Mouse (Mus musculus) lung, embryonic 15.5 days (tissue): ENCODE data around the gene Ripk1. TPM values are rescaled to one million over a fixed set of nuclear protein-coding genes. Genes with fewer than 3 reads are reported as not detected.

Source experiments
- ATAC-seq: fragments of 200-750 bp; cut with Nextera tagmentation; 2 replicates; pipeline ENCODE4 v1.8.0; 2017; ENCODE audit warnings: moderate number of reproducible peaks, borderline replicate concordance; ENCODE audit not compliant: low FRiP score, low TSS enrichment; ENCODE audit errors: extremely low read depth
- H3K27ac ChIP-seq: fragments of 300-500 bp; sonication (generic); 2 replicates; pipeline ENCODE4 v1.5.1; 2015; ENCODE audit warnings: moderate library complexity, mild to moderate bottlenecking, inconsistent platforms
- H3K27me3 ChIP-seq: fragments of 300-500 bp; sonication (generic); 2 replicates; pipeline ENCODE4 v1.6.1; 2015; ENCODE audit warnings: inconsistent platforms
- H3K36me3 ChIP-seq: fragments of 300-500 bp; sonication (generic); 2 replicates; pipeline ENCODE4 v1.6.1; 2015; ENCODE audit warnings: inconsistent platforms
- H3K4me1 ChIP-seq: fragments of 300-500 bp; sonication (generic); 2 replicates; pipeline ENCODE4 v1.6.1; 2015; ENCODE audit warnings: inconsistent platforms
- H3K4me2 ChIP-seq: fragments of 300-500 bp; sonication (generic); 2 replicates; pipeline ENCODE4 v1.6.1; 2015; ENCODE audit warnings: inconsistent platforms, mild to moderate bottlenecking, moderate library complexity
- H3K4me3 ChIP-seq: fragments of 300-500 bp; sonication (generic); 2 replicates; pipeline ENCODE4 v1.5.1; 2015; ENCODE audit warnings: mild to moderate bottlenecking, inconsistent platforms
- H3K9ac ChIP-seq: fragments of 300-500 bp; sonication (generic); 2 replicates; pipeline ENCODE4 v1.6.1; 2015; ENCODE audit warnings: inconsistent platforms
- H3K9me3 ChIP-seq: fragments of 300-500 bp; sonication (generic); 2 replicates; pipeline ENCODE4 v1.6.1; 2016; ENCODE audit warnings: inconsistent platforms
- WGBS: fragments of 180-500 bp; shearing (Covaris S2); methylation state at CpG from one replicate; pipeline ENCODE4 v1.1.7; 2015; 5-methylcytosine and 5-hydroxymethylcytosine counted together
- polyA plus RNA-seq: library from polyadenylated mRNA; unstranded; fragments of >200 nt; fragmentation: Nextera tagmentation; extraction: Ambion mirVana; gene quantifications from 2 replicates; pipeline ENCODE4 v1.2.1, GENCODE M21; 2015

Gene Ripk1
- polyA plus RNA-seq: 22.2 and 22.3 TPM in 2 replicates

GRCm38 (mm10) chr13:34002058-34003006 is at the start of gene Ripk1, which contains the start of gene Serpinb6a:
TSS of gene Ripk1 (plus strand) at chr13:34002363.
TSS of gene Serpinb6a (minus strand) at chr13:34002794.
- under 1% methylated on average over 87 of the region's 92 CpGs for WGBS
- Histone ChIP-seq H3K9ac (peak within 1 kb of the TSS; percentile 93), H3K4me3 (peak within 1 kb of the TSS; percentile 100), H3K36me3 (no peaks in the 10 kb centered on the region), H3K4me2 (peak within 1 kb of the TSS; percentile 62), H3K27me3 (no peaks in the 10 kb centered on the region), H3K27ac (peak within 1 kb of the TSS; percentile 93), H3K9me3 (no peaks in the 10 kb centered on the region), H3K4me1 (peaks cover 6% of the 10 kb centered on the region)
- peak; percentile 99 for ATAC-seq

- H3K4me1 ChIP-seq: no peaks in the 10 kb centered on the region
- no peak overlapping the region for H3K4me3 ChIP-seq
- H3K9me3 ChIP-seq: no peaks in the 10 kb centered on the region
- no peaks in the 10 kb centered on the region for H3K36me3 ChIP-seq
- H3K9ac ChIP-seq: no peak overlapping the region
- no peak for ATAC-seq
- no peak overlapping the region for H3K27ac ChIP-seq
- no peak overlapping the region for H3K4me2 ChIP-seq
- whole genome bisulfite sequencing: 73% methylated on average over 2 of the region's 2 CpGs
- H3K27me3 ChIP-seq: no peaks in the 10 kb centered on the region
Observed at GRCm38 (mm10) chr13:33952947-33953346, 49.2 kb upstream of the Ripk1 start.

GRCm38 (mm10) chr13:33956571-33957421 is 45.4 kb upstream of the Ripk1 start:
- H3K9me3 ChIP-seq: no peaks in the 10 kb centered on the region
- H3K27ac ChIP-seq: no peak overlapping the region
- 34% methylated on average over 6 of the region's 6 CpGs for WGBS
- H3K4me1 ChIP-seq: no peaks in the 10 kb centered on the region
- H3K4me2 ChIP-seq: no peak overlapping the region
- no peak overlapping the region for H3K9ac ChIP-seq
- ATAC-seq: no peak
- no peaks in the 10 kb centered on the region for H3K27me3 ChIP-seq
- H3K36me3 ChIP-seq: no peaks in the 10 kb centered on the region
- no peak overlapping the region for H3K4me3 ChIP-seq

- no peak overlapping the region for H3K4me2 ChIP-seq
- no peaks in the 10 kb centered on the region for H3K4me1 ChIP-seq
- no peak for ATAC-seq
- H3K27ac ChIP-seq: no peak overlapping the region
- H3K27me3 ChIP-seq: no peaks in the 10 kb centered on the region
- H3K36me3 ChIP-seq: no peaks in the 10 kb centered on the region
- 77% methylated on average over 2 of the region's 2 CpGs for WGBS
- H3K9me3 ChIP-seq: no peaks in the 10 kb centered on the region
- H3K4me3 ChIP-seq: no peak overlapping the region
- H3K9ac ChIP-seq: no peak overlapping the region
Observed at GRCm38 (mm10) chr13:33959771-33960170, 42.4 kb upstream of the Ripk1 start.

GRCm38 (mm10) chr13:33964206-33965046 is 37.7 kb upstream of the Ripk1 start, which contains the start of gene Nqo2:
TSS of gene Nqo2 (plus strand) at chr13:33964687.
- no peaks in the 10 kb centered on the region for H3K36me3 ChIP-seq
- WGBS: under 1% methylated on average over 22 of the region's 22 CpGs

GRCm38 (mm10) chr13:33965056-33966024 is 36.8 kb upstream of the Ripk1 start:
- Histone ChIP-seq H3K27ac (peak overlapping the region; percentile 96), H3K9me3 (no peaks in the 10 kb centered on the region), H3K4me2 (peak overlapping the region; percentile 66), H3K9ac (peak overlapping the region; percentile 55), H3K36me3 (no peaks in the 10 kb centered on the region), H3K4me1 (peaks cover 10% of the 10 kb centered on the region), H3K27me3 (no peaks in the 10 kb centered on the region), H3K4me3 (peak overlapping the region; percentile 57)
- 6% methylated on average over 14 of the region's 14 CpGs for WGBS
- ATAC-seq: peak; percentile 88; the same call in 1 of the 2 replicates

More at GRCm38 (mm10) chr13:33964206-33965046, 37.7 kb upstream of the Ripk1 start, which contains the start of gene Nqo2:
- Histone ChIP-seq H3K9ac (peak within 1 kb of the TSS; percentile 55), H3K4me2 (peak within 1 kb of the TSS; percentile 66), H3K27me3 (no peaks in the 10 kb centered on the region), H3K4me3 (peak within 1 kb of the TSS; percentile 57), H3K4me1 (peaks cover 10% of the 10 kb centered on the region), H3K9me3 (no peaks in the 10 kb centered on the region), H3K27ac (peak within 1 kb of the TSS; percentile 96)
- peak; percentile 91 for ATAC-seq

- Histone ChIP-seq H3K4me3 (peak overlapping the region; percentile 57; the same call in 1 of the 2 replicates), H3K27ac (no peak overlapping the region)
Observed at GRCm38 (mm10) chr13:33966025-33966412, 36.1 kb upstream of the Ripk1 start.

GRCm38 (mm10) chr13:33966574-33966973 is 35.6 kb upstream of the Ripk1 start:
- Histone ChIP-seq H3K4me3 (no peak overlapping the region), H3K27ac (no peak overlapping the region), H3K4me2 (no peak overlapping the region), H3K9me3 (no peaks in the 10 kb centered on the region), H3K36me3 (no peaks in the 10 kb centered on the region), H3K4me1 (peaks cover 10% of the 10 kb centered on the region), H3K27me3 (no peaks in the 10 kb centered on the region), H3K9ac (no peak overlapping the region)
- no peak for ATAC-seq

More at GRCm38 (mm10) chr13:33966025-33966412, 36.1 kb upstream of the Ripk1 start:
- H3K27me3 ChIP-seq: no peaks in the 10 kb centered on the region
- 15% methylated on average over 4 of the region's 4 CpGs for WGBS
- H3K36me3 ChIP-seq: no peaks in the 10 kb centered on the region
- H3K4me2 ChIP-seq: peak overlapping the region; percentile 66
- H3K9ac ChIP-seq: no peak overlapping the region
- ATAC-seq: no peak
- peaks cover 10% of the 10 kb centered on the region for H3K4me1 ChIP-seq
- no peaks in the 10 kb centered on the region for H3K9me3 ChIP-seq

- no peaks in the 10 kb centered on the region for H3K9me3 ChIP-seq
- ATAC-seq: no peak
- H3K4me3 ChIP-seq: no peak overlapping the region
- H3K4me1 ChIP-seq: no peaks in the 10 kb centered on the region
- 80% methylated on average over 5 of the region's 5 CpGs for WGBS
- H3K36me3 ChIP-seq: no peaks in the 10 kb centered on the region; the same call in 1 of the 2 replicates
- no peak overlapping the region for H3K27ac ChIP-seq
- H3K9ac ChIP-seq: no peak overlapping the region
- no peak overlapping the region for H3K4me2 ChIP-seq
- H3K27me3 ChIP-seq: no peaks in the 10 kb centered on the region
Observed at GRCm38 (mm10) chr13:33989625-33990024, 12.5 kb upstream of the Ripk1 start.

- Histone ChIP-seq H3K9ac (no peak overlapping the region), H3K36me3 (no peaks in the 10 kb centered on the region), H3K27ac (no peak overlapping the region), H3K9me3 (no peaks in the 10 kb centered on the region), H3K4me3 (no peak overlapping the region), H3K27me3 (no peaks in the 10 kb centered on the region), H3K4me1 (no peaks in the 10 kb centered on the region), H3K4me2 (no peak overlapping the region)
- WGBS: 14% methylated on average over 1 of the region's 1 CpGs
- no peak for ATAC-seq
Observed at GRCm38 (mm10) chr13:33995197-33995596, 7.0 kb upstream of the Ripk1 start.
